ENCODE assay signal across 8 mouse cellular contexts in the genomic region with DNA sequence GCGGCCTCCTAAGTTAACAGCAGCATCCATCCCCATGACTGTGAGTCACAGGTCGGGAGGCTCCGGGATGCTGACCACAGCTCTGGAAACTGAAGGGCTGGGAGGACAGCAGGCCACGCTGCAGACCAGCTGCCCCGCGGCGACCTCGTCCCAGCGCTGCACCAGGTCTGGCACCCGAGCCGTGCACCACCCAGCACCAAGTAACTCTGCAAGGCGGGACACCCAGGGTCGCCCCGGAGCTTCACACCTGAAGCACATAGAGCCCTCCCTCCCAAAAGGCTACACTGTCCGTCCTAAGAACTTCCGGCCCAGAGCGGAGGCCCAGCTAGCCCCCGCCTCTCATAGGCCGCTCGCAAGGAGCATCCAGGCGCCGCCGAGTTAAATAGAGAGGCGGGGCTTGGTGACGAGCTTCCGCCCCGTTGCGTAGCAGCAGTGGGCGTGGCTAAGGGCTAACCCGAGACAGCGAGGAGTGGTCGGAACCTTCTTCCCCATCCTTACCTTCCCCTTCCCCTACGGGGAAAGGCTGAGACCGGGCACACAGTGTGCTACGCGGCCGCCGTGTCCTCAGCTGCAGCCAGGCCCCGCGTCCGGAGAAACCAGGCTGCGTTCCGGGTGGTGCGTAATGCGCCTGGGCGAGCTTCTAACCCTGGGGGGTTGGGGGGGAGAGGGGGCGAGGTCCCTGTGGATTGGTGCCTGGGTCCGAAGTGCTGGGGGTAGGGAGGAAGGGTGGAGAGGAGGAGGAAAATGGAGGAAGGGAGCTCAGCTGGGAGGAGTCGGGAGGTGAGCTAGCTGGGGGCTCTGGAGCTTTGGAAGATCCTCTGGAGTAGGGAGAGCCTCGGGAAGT. TPM values are rescaled to one million over a fixed set of nuclear protein-coding genes. Genes with fewer than 3 reads are reported as not detected.
DNase-seq lines count a peak whose midpoint lies in the region; ATAC-seq and TF ChIP-seq lines count a peak whose summit lies in the region.

Nabp2 (minus strand) TSS at position 282 of the 844 bp plus-strand sequence.
Rnf41 (plus strand) TSS at position 447 of the 844 bp plus-strand sequence.

- peak within 1 kb of the TSS; percentile 84 for H3K4me2 ChIP-seq in forebrain, embryonic 12.5 days
- H3K4me2 ChIP-seq in heart, postnatal 0 days (ENCODE audit: low read depth, low read length), result peak within 1 kb of the TSS; percentile 77
- peak within 1 kb of the TSS; percentile 97 for H3K4me2 ChIP-seq in liver, embryonic 16.5 days (ENCODE audit: low read depth, low read length)
- H3K4me2 ChIP-seq in neural tube, embryonic 13.5 days, result peak within 1 kb of the TSS; percentile 90

- peak; percentile 89 for ATAC-seq in forebrain, embryonic 12.5 days (ENCODE audit: low FRiP score)
- peak; percentile 89 for ATAC-seq in heart, postnatal 0 days (ENCODE audit: insufficient read depth, low read depth)
- peak; percentile 74 for ATAC-seq in liver, embryonic 16.5 days (ENCODE audit: low read depth)
- ATAC-seq in neural tube, embryonic 13.5 days (ENCODE audit: low read depth), result peak; percentile 86

- H3K9ac ChIP-seq in forebrain, embryonic 12.5 days, result peak within 1 kb of the TSS; percentile 93
- H3K9ac ChIP-seq in heart, postnatal 0 days (replicated peaks; ENCODE audit: low read depth, low read length), result peak within 1 kb of the TSS; percentile 84
- H3K9ac ChIP-seq in liver, embryonic 16.5 days (ENCODE audit: low read depth, low read length), result peak within 1 kb of the TSS; percentile 87
- H3K9ac ChIP-seq in neural tube, embryonic 13.5 days, result peak within 1 kb of the TSS; percentile 93

- no peaks in the 10 kb centered on the region for H3K9me3 ChIP-seq in E14TG2a.4 (ENCODE audit: low read length)
- no peaks in the 10 kb centered on the region for H3K9me3 ChIP-seq in forebrain, embryonic 12.5 days
- H3K9me3 ChIP-seq in heart, postnatal 0 days (replicated peaks; ENCODE audit: control insufficient read depth, low read length), result no peaks in the 10 kb centered on the region
- H3K9me3 ChIP-seq in liver, embryonic 16.5 days (replicated peaks; ENCODE audit: control insufficient read depth, low read length), result no peaks in the 10 kb centered on the region
- H3K9me3 ChIP-seq in neural tube, embryonic 13.5 days, result no peaks in the 10 kb centered on the region

- TF ChIP-seq CTCF in E14TG2a.4 (conservative IDR thresholded peaks at IDR 0.05; ENCODE audit: low read length), result no peak
- no peak for TF ChIP-seq CTCF in heart, postnatal 0 days (IDR thresholded peaks at IDR 0.05; ENCODE audit: low read depth)
- 0 out of 2 replicates have a peak, but pooled peaks have one; percentile 5 for TF ChIP-seq CTCF in testis, adult 2 months (IDR thresholded peaks at IDR 0.05; ENCODE audit: control insufficient read depth, insufficient read depth, insufficient replicate concordance, low read depth, low read length)

- peak within 1 kb of the TSS; percentile 96 for H3K27ac ChIP-seq in forebrain, embryonic 12.5 days
- peak within 1 kb of the TSS; percentile 90 for H3K27ac ChIP-seq in heart, postnatal 0 days (ENCODE audit: low read depth)
- peak within 1 kb of the TSS; percentile 82 for H3K27ac ChIP-seq in liver, embryonic 16.5 days (ENCODE audit: low read length)
- peak within 1 kb of the TSS; percentile 97 for H3K27ac ChIP-seq in neural tube, embryonic 13.5 days (replicated peaks)
- H3K27ac ChIP-seq in testis, adult 2 months (ENCODE audit: control insufficient read depth, insufficient read depth, low read depth, low read length), result peak within 1 kb of the TSS; percentile 92

- no peaks in the 10 kb centered on the region for H3K27me3 ChIP-seq in E14TG2a.4 (ENCODE audit: insufficient read depth, low read length)
- H3K27me3 ChIP-seq in forebrain, embryonic 12.5 days, result no peaks in the 10 kb centered on the region
- no peaks in the 10 kb centered on the region for H3K27me3 ChIP-seq in heart, postnatal 0 days (ENCODE audit: control insufficient read depth, insufficient read depth, low read length)
- no peaks in the 10 kb centered on the region for H3K27me3 ChIP-seq in liver, embryonic 16.5 days (ENCODE audit: control insufficient read depth, insufficient read depth, low read depth, low read length)
- no peaks in the 10 kb centered on the region for H3K27me3 ChIP-seq in neural tube, embryonic 13.5 days
- no peaks in the 10 kb centered on the region for H3K27me3 ChIP-seq in testis, adult 2 months (ENCODE audit: control insufficient read depth, insufficient read depth, low read length)

- no peak for TF ChIP-seq EP300 in heart, postnatal 0 days (IDR thresholded peaks at IDR 0.05; ENCODE audit: low read depth)

- peak; percentile 92 for DNase-seq in c-Kit-positive CD71-positive TER-119-positive erythroid progenitor cells, embryonic 14.5 days (ENCODE audit: low spot score)
- DNase-seq in heart, postnatal 0 days (ENCODE audit: low spot score), result peak; percentile 95
- peak; percentile 98 to 99 for DNase-seq in kidney, postnatal 4 days

- H3K4me1 ChIP-seq in E14TG2a.4 (replicated peaks; ENCODE audit: low read depth, low read length), result peaks cover 61% of the 10 kb centered on the region
- H3K4me1 ChIP-seq in forebrain, embryonic 12.5 days, result peaks cover 46% of the 10 kb centered on the region
- peaks cover 13% of the 10 kb centered on the region for H3K4me1 ChIP-seq in heart, postnatal 0 days (ENCODE audit: control insufficient read depth, insufficient read depth)
- H3K4me1 ChIP-seq in liver, embryonic 16.5 days (ENCODE audit: control insufficient read depth, low read depth, low read length), result peaks cover 47% of the 10 kb centered on the region
- peaks cover 57% of the 10 kb centered on the region for H3K4me1 ChIP-seq in neural tube, embryonic 13.5 days (replicated peaks)
- peaks cover 17% of the 10 kb centered on the region for H3K4me1 ChIP-seq in testis, adult 2 months (ENCODE audit: control insufficient read depth, insufficient read depth, low read length)

- under 1% methylated on average over 49 of the region's 50 CpGs for WGBS in forebrain, embryonic 12.5 days
- under 1% methylated on average over 50 of the region's 50 CpGs for WGBS in heart, postnatal 0 days
- WGBS in liver, embryonic 16.5 days (ENCODE audit: insufficient replicate concordance), result under 1% methylated on average over 50 of the region's 50 CpGs
- under 1% methylated on average over 50 of the region's 50 CpGs for WGBS in neural tube, embryonic 13.5 days

- H3K4me3 ChIP-seq in E14TG2a.4 (replicated peaks; ENCODE audit: low read length), result peak within 1 kb of the TSS; percentile 95
- H3K4me3 ChIP-seq in forebrain, embryonic 12.5 days (replicated peaks), result peak within 1 kb of the TSS; percentile 93
- peak within 1 kb of the TSS; percentile 92 for H3K4me3 ChIP-seq in heart, postnatal 0 days (ENCODE audit: low read depth, low read length)
- peak within 1 kb of the TSS; percentile 89 for H3K4me3 ChIP-seq in liver, embryonic 16.5 days (ENCODE audit: low read depth, low read length)
- peak within 1 kb of the TSS; percentile 92 for H3K4me3 ChIP-seq in neural tube, embryonic 13.5 days
- H3K4me3 ChIP-seq in testis, adult 2 months (ENCODE audit: control insufficient read depth, low read depth, low read length), result peak within 1 kb of the TSS; percentile 99

- peak; percentile 94 for TF ChIP-seq POLR2A in testis, adult 2 months (IDR thresholded peaks at IDR 0.05; ENCODE audit: control insufficient read depth, low read depth, low read length)

- peaks cover 53% of the 10 kb centered on the region for H3K36me3 ChIP-seq in E14TG2a.4 (ENCODE audit: insufficient read depth, low read length)
- peaks cover 35% of the 10 kb centered on the region for H3K36me3 ChIP-seq in forebrain, embryonic 12.5 days (replicated peaks)
- H3K36me3 ChIP-seq in heart, postnatal 0 days (replicated peaks; ENCODE audit: control insufficient read depth, insufficient read depth, low read length), result peaks cover 27% of the 10 kb centered on the region
- no peaks in the 10 kb centered on the region for H3K36me3 ChIP-seq in liver, embryonic 16.5 days (ENCODE audit: control insufficient read depth, insufficient read depth)
- H3K36me3 ChIP-seq in neural tube, embryonic 13.5 days, result peaks cover 40% of the 10 kb centered on the region
- peaks cover 5% of the 10 kb centered on the region for H3K36me3 ChIP-seq in testis, adult 2 months (ENCODE audit: control insufficient read depth, insufficient read depth, low read length)

RNA-seq across cellular contexts. Expression of gene Nabp2, which starts in this region (rescaled TPM):
- 141 and 155 TPM in 2 replicates for polyA plus RNA-seq in forebrain, embryonic 12.5 days (2016; fragmentation: Nextera tagmentation; extraction: Ambion mirVana)
- 28.1 and 34.6 TPM in 2 replicates for total RNA-seq in heart, postnatal 0 days (2014; rRNA removed; ENCODE audit: low replicate concordance)
- polyA plus RNA-seq in heart, postnatal 0 days (2015; fragmentation: Nextera tagmentation; extraction: Ambion mirVana), result 55.5 and 56.1 TPM in 2 replicates
- 31.6 and 31.7 TPM in 2 replicates for polyA plus RNA-seq in liver, embryonic 16.5 days (2015; fragmentation: Nextera tagmentation; extraction: Ambion mirVana)
- polyA plus RNA-seq in neural tube, embryonic 13.5 days (2015; fragmentation: Nextera tagmentation; extraction: Ambion mirVana), result 124 and 129 TPM in 2 replicates
- 22.5 and 27.7 TPM in 2 replicates for polyA plus RNA-seq in testis, adult 2 months (2012; rRNA removed)

RNA-seq across cellular contexts. Expression of gene Rnf41, which starts in this region (rescaled TPM):
- polyA plus RNA-seq in forebrain, embryonic 12.5 days (2016; fragmentation: Nextera tagmentation; extraction: Ambion mirVana), result 61.9 and 62.0 TPM in 2 replicates
- total RNA-seq in heart, postnatal 0 days (2014; rRNA removed; ENCODE audit: low replicate concordance), result 27.1 and 27.3 TPM in 2 replicates
- 21.9 and 24.0 TPM in 2 replicates for polyA plus RNA-seq in heart, postnatal 0 days (2015; fragmentation: Nextera tagmentation; extraction: Ambion mirVana)
- polyA plus RNA-seq in liver, embryonic 16.5 days (2015; fragmentation: Nextera tagmentation; extraction: Ambion mirVana), result 8.3 and 8.5 TPM in 2 replicates
- 73.4 and 74.3 TPM in 2 replicates for polyA plus RNA-seq in neural tube, embryonic 13.5 days (2015; fragmentation: Nextera tagmentation; extraction: Ambion mirVana)
- polyA plus RNA-seq in testis, adult 2 months (2012; rRNA removed), result 82.6 and 84.1 TPM in 2 replicates

Comparison
In these comparisons a context has a peak if more than half of its experiments do, and no peak if none do; other contexts are left out.
1. Peak in every context shown above with its lines: DNase-seq, ATAC-seq, H3K4me3 ChIP-seq and H3K27ac ChIP-seq.